Mouse (Mus musculus): Measurements from ENCODE around the gene Ppp1r18. TPM values are rescaled to one million over a fixed set of nuclear protein-coding genes. Genes with fewer than 3 reads are reported as not detected.

Gene Ppp1r18
- polyA plus RNA-seq, 1 experiment from 2014 or later = 18.4 TPM

GRCm38 (mm10) chr17:35822964-35823937 lies 42.1 kb upstream of the Ppp1r18 start, which contains the start of gene Flot1:
TSS of gene Flot1 (plus strand) at chr17:35823230.
- H3K36me3 ChIP-seq (ENCODE audit: control insufficient read depth, insufficient read depth, low read length) = peaks cover 6% of the 10 kb centered on the region; the same call in 1 of the 2 replicates
- no peaks in the 10 kb centered on the region for H3K9me3 ChIP-seq (replicated peaks; ENCODE audit: control insufficient read depth, low read length, poor library complexity, severe bottlenecking)
- H3K9ac ChIP-seq (ENCODE audit: low read depth, low read length) = peak within 1 kb of the TSS; percentile 82
- H3K27me3 ChIP-seq (ENCODE audit: control insufficient read depth, insufficient read depth, low read depth, low read length) = peaks cover 8% of the 10 kb centered on the region; the same call in 1 of the 2 replicates
- peak within 1 kb of the TSS; percentile 84 for H3K27ac ChIP-seq (ENCODE audit: low read length)
- WGBS = under 1% methylated on average over 38 of the region's 47 CpGs
- ATAC-seq = peak; percentile 89
- H3K4me1 ChIP-seq (ENCODE audit: control insufficient read depth, insufficient read depth, low read length) = peaks cover 29% of the 10 kb centered on the region
- peak within 1 kb of the TSS; percentile 79 for H3K4me2 ChIP-seq (ENCODE audit: low read length)
- H3K4me3 ChIP-seq (ENCODE audit: low read depth, low read length) = peak within 1 kb of the TSS; percentile 70

GRCm38 (mm10) chr17:35824402-35824801 lies 41.0 kb upstream of the Ppp1r18 start:
- Histone ChIP-seq H3K9me3 (replicated peaks; ENCODE audit: control insufficient read depth, low read length, poor library complexity, severe bottlenecking) (no peaks in the 10 kb centered on the region), H3K27ac (ENCODE audit: low read length) (peak overlapping the region; percentile 84; the same call in 1 of the 2 replicates), H3K27me3 (ENCODE audit: control insufficient read depth, insufficient read depth, low read depth, low read length) (peaks cover 6% of the 10 kb centered on the region; the same call in 1 of the 2 replicates), H3K4me2 (ENCODE audit: low read length) (peak overlapping the region; percentile 79), H3K9ac (ENCODE audit: low read depth, low read length) (peak overlapping the region; percentile 82), H3K4me1 (ENCODE audit: control insufficient read depth, insufficient read depth, low read length) (peaks cover 29% of the 10 kb centered on the region), H3K36me3 (ENCODE audit: control insufficient read depth, insufficient read depth, low read length) (peaks cover 6% of the 10 kb centered on the region; the same call in 1 of the 2 replicates), H3K4me3 (ENCODE audit: low read depth, low read length) (peak overlapping the region; percentile 70)
- no peak for ATAC-seq
- WGBS = 74% methylated on average over 7 of the region's 7 CpGs

GRCm38 (mm10) chr17:35825109-35825850 lies 40.1 kb upstream of the Ppp1r18 start:
- no peaks in the 10 kb centered on the region for H3K27me3 ChIP-seq (ENCODE audit: control insufficient read depth, insufficient read depth, low read depth, low read length)
- H3K4me1 ChIP-seq (ENCODE audit: control insufficient read depth, insufficient read depth, low read length) = peaks cover 31% of the 10 kb centered on the region
- ATAC-seq = no peak
- H3K36me3 ChIP-seq (ENCODE audit: control insufficient read depth, insufficient read depth, low read length) = peaks cover 6% of the 10 kb centered on the region; the same call in 1 of the 2 replicates
- H3K27ac ChIP-seq (ENCODE audit: low read length) = no peak overlapping the region
- no peak overlapping the region for H3K4me3 ChIP-seq (ENCODE audit: low read depth, low read length)
- H3K9me3 ChIP-seq (replicated peaks; ENCODE audit: control insufficient read depth, low read length, poor library complexity, severe bottlenecking) = no peaks in the 10 kb centered on the region
- WGBS = 87% methylated on average over 13 of the region's 13 CpGs
- H3K4me2 ChIP-seq (ENCODE audit: low read length) = no peak overlapping the region
- H3K9ac ChIP-seq (ENCODE audit: low read depth, low read length) = no peak overlapping the region

DNA sequence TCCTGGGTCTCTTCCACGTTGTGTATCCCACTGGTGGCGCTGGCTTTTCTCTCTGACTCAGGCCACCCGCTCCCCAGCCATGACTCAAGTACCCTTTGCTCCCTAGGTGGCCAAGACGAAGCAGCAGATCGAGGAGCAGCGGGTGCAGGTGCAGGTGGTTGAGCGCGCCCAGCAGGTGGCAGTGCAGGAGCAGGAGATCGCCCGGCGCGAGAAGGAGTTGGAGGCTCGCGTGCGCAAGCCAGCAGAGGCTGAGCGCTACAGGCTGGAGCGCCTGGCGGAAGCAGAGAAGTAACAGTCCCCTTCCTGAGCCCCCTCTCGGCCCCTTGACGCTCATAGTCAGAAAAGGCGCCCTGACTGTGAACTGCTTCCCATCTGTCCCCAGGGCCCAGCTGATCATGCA lies 35.7 kb upstream of the Ppp1r18 start:
- ATAC-seq = peak; percentile 39; the same call in 1 of the 2 replicates
- H3K9ac ChIP-seq (ENCODE audit: low read depth, low read length) = no peak overlapping the region
- no peak overlapping the region for H3K4me2 ChIP-seq (ENCODE audit: low read length)

GRCm38 (mm10) chr17:35832400-35833238 lies 32.8 kb upstream of the Ppp1r18 start:
- Histone ChIP-seq H3K27ac (ENCODE audit: low read length) (peak overlapping the region; percentile 34; the same call in 1 of the 2 replicates), H3K36me3 (ENCODE audit: control insufficient read depth, insufficient read depth, low read length) (peaks cover 21% of the 10 kb centered on the region), H3K4me3 (ENCODE audit: low read depth, low read length) (no peak overlapping the region), H3K9me3 (replicated peaks; ENCODE audit: control insufficient read depth, low read length, poor library complexity, severe bottlenecking) (no peaks in the 10 kb centered on the region), H3K4me2 (ENCODE audit: low read length) (no peak overlapping the region), H3K9ac (ENCODE audit: low read depth, low read length) (no peak overlapping the region), H3K27me3 (ENCODE audit: control insufficient read depth, insufficient read depth, low read depth, low read length) (no peaks in the 10 kb centered on the region), H3K4me1 (ENCODE audit: control insufficient read depth, insufficient read depth, low read length) (peaks cover 35% of the 10 kb centered on the region)
- ATAC-seq = no peak
- WGBS = 76% methylated on average over 8 of the region's 8 CpGs

More for the DNA sequence above, 35.7 kb upstream of the Ppp1r18 start:
- Histone ChIP-seq H3K27ac (ENCODE audit: low read length) (no peak overlapping the region), H3K4me1 (ENCODE audit: control insufficient read depth, insufficient read depth, low read length) (peaks cover 21% of the 10 kb centered on the region), H3K4me3 (ENCODE audit: low read depth, low read length) (no peak overlapping the region), H3K9me3 (replicated peaks; ENCODE audit: control insufficient read depth, low read length, poor library complexity, severe bottlenecking) (no peaks in the 10 kb centered on the region), H3K27me3 (ENCODE audit: control insufficient read depth, insufficient read depth, low read depth, low read length) (no peaks in the 10 kb centered on the region), H3K36me3 (ENCODE audit: control insufficient read depth, insufficient read depth, low read length) (peaks cover 16% of the 10 kb centered on the region)
- WGBS = 3% methylated on average over 21 of the region's 21 CpGs

GRCm38 (mm10) chr17:35833239-35833751 lies 32.1 kb upstream of the Ppp1r18 start:
- H3K4me1 ChIP-seq (ENCODE audit: control insufficient read depth, insufficient read depth, low read length) = peaks cover 35% of the 10 kb centered on the region
- H3K4me2 ChIP-seq (ENCODE audit: low read length) = no peak overlapping the region
- H3K27ac ChIP-seq (ENCODE audit: low read length) = peak overlapping the region; percentile 34; the same call in 1 of the 2 replicates
- ATAC-seq = no peak
- WGBS = 23% methylated on average over 5 of the region's 5 CpGs
- no peaks in the 10 kb centered on the region for H3K9me3 ChIP-seq (replicated peaks; ENCODE audit: control insufficient read depth, low read length, poor library complexity, severe bottlenecking)
- H3K27me3 ChIP-seq (ENCODE audit: control insufficient read depth, insufficient read depth, low read depth, low read length) = no peaks in the 10 kb centered on the region
- no peak overlapping the region for H3K4me3 ChIP-seq (ENCODE audit: low read depth, low read length)
- peaks cover 21% of the 10 kb centered on the region for H3K36me3 ChIP-seq (ENCODE audit: control insufficient read depth, insufficient read depth, low read length)
- H3K9ac ChIP-seq (ENCODE audit: low read depth, low read length) = no peak overlapping the region

- ATAC-seq = no peak
- no peak overlapping the region for H3K4me3 ChIP-seq (ENCODE audit: low read depth, low read length)
- peaks cover 21% of the 10 kb centered on the region for H3K36me3 ChIP-seq (ENCODE audit: control insufficient read depth, insufficient read depth, low read length)
- H3K27me3 ChIP-seq (ENCODE audit: control insufficient read depth, insufficient read depth, low read depth, low read length) = no peaks in the 10 kb centered on the region
- H3K4me2 ChIP-seq (ENCODE audit: low read length) = peak overlapping the region; percentile 24; the same call in 1 of the 2 replicates
- H3K9me3 ChIP-seq (replicated peaks; ENCODE audit: control insufficient read depth, low read length, poor library complexity, severe bottlenecking) = no peaks in the 10 kb centered on the region
- 54% methylated on average over 5 of the region's 5 CpGs for WGBS
- H3K27ac ChIP-seq (ENCODE audit: low read length) = peak overlapping the region; percentile 4; the same call in 1 of the 2 replicates
- H3K4me1 ChIP-seq (ENCODE audit: control insufficient read depth, insufficient read depth, low read length) = peaks cover 35% of the 10 kb centered on the region
- H3K9ac ChIP-seq (ENCODE audit: low read depth, low read length) = 0 out of 2 replicates have a peak overlapping the region, but pooled peaks have one; percentile 13
Measured at GRCm38 (mm10) chr17:35833894-35834293, 31.5 kb upstream of the Ppp1r18 start.

Data from midbrain, embryonic 16.5 days (tissue).